Mouse (Mus musculus): ENCODE data around the gene Med27.

Med27 gene

DNA sequence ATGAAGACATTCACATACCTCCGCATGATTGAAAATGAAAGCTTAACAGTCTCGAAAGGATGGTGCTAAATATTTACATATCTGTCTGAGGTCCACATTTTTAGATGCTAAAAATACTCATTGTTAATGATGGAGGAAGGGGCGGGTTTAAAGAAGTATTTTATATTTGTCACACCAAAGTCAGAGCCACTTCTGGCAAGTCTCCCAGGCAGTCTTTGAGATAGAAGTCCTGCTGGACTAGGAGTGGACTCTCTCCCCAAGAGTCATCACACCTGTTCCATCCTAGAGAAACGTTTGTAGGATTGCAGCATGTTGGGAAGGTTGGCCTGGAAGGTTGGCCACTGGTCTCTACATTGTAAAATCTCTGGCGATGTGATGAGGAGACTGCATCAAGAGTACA lies 90.5 kb downstream of the Med27 start:
- DNase-seq (ENCODE audit: low read depth), result no peak

DNA sequence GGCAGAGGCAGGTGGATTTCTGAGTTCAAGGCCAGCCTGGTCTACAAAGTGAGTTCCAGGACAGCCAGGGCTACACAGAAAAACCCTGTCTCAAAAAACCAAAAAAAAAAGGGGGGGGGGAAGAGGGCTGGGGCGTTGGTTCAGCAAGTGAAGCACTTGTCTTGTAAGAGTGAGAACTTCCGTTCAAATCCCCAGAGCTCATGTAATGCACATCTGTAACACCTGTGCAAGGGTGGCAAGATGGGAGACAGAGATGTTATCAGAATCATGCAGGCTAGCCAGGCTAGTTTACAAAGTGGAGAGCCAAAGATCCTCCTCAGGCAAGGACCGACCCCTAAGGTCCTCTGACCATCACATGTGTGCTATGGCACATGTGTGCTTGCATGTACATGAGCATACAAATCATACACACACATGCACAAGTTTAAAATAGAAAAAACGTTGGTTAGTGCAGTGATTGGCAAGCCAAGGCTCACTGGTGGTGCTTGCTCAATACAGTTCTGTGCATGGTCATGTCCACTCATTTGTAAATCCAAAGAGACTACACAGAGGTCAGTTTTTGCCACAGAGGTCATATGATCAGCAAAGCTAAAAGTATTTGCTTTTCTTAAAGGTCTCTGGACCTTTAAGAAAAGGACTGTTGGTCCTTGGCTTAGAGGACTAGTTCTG lies 91.4 kb downstream of the Med27 start:
- DNase-seq (ENCODE audit: low read depth), result no peak

DNA sequence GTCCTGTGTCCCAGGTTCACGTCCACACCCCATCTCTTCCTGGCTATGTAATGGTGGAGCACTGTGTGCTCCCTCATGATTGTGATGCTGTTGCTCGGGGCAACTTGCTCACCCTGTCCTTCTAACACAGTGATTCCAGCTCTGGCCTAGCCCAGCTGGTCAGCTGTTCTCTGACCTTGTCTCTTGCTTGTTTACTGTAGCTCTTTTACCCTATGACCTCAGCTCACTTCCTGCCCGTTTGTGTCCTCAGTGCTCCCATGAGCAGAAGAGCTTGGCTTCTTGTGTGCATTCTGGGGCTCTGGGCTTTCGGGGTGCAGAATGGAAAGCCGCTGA lies 91.9 kb downstream of the Med27 start:
- no peak for DNase-seq (ENCODE audit: low read depth)

- no peak for DNase-seq (ENCODE audit: low read depth)
Measured at GRCm38 (mm10) chr2:29438986-29439385, 92.4 kb downstream of the Med27 start.

- DNase-seq (ENCODE audit: low read depth), result no peak
Measured at GRCm38 (mm10) chr2:29439396-29439795, 92.8 kb downstream of the Med27 start.

- no peak for DNase-seq (ENCODE audit: low read depth)
Measured at GRCm38 (mm10) chr2:29439857-29440502, 93.4 kb downstream of the Med27 start.

DNA sequence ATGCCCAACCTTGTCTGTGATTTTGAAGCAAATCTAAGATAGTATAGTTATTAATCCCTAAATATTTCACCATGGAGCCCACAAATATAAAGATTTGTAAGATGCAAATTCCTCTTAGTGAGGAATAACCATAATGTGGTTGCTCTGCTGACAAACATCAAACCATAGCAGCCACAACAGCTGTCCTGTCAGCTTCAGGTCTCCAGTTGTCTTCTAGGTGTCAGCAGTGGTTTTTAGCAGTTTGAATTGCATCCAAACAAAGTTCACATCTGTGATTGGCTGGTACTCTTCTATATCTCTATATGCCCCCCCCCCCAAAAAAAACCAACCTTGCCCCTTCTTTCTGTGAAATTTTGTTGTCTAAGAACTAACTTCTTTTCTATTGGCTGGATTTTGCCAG lies 95.7 kb downstream of the Med27 start:
- no peak for DNase-seq (ENCODE audit: low read depth)

DNA sequence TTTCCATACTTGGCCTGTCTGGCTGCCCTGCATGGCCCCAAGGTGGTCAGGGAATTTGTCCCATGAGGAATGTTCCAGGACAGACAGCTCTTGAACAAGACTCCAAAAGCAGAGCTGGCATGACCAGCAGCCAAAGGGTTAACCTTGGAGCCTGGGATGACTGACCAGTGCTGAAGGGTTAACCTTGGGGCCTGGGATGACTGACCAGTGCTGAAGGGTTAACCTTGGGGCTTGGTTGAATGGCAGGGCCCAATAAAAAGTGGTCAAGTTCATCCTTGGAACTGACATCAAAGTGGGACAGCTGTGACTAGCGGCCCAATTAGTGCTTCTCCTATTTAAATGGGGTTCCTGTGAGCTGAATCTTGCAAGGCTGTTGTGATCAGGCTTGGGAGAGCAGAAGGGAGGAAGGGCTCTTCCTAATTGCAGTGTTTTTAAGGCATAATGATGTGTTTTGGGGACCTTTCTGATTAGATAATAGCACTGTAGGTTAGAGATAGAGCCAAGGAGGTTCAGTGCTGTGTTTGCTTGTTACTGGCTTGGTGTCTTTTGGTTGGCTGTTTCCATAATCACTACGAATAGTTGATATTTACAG lies 97.1 kb downstream of the Med27 start:
- no peak for DNase-seq (ENCODE audit: low read depth)

- DNase-seq (ENCODE audit: low read depth), result no peak
Measured at GRCm38 (mm10) chr2:29448476-29449002, 101.9 kb downstream of the Med27 start.

- no peak for DNase-seq (ENCODE audit: low read depth)
Measured at GRCm38 (mm10) chr2:29451368-29451999, 104.9 kb downstream of the Med27 start.

DNA sequence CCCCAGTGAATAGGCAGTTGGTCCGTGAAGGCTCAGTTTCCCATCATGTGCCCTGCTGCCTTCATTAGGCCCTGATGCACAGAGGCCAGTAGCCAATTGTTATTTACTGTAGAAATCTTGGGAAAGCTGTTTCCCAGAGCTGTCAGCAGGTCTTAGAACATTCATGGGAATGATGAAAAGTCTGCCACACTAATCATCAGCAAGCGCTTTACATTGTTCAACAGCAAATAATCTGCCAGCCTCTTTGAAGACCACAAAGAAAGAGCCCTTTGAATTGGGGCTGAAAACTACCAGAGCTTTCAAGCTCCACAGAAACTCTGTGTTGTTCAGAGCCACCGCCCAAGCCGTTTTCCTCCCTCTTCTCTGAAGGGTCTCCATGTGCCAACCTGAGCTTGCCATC lies 106.8 kb downstream of the Med27 start:
- peak; percentile 66 for DNase-seq (ENCODE audit: low read depth)

DNA sequence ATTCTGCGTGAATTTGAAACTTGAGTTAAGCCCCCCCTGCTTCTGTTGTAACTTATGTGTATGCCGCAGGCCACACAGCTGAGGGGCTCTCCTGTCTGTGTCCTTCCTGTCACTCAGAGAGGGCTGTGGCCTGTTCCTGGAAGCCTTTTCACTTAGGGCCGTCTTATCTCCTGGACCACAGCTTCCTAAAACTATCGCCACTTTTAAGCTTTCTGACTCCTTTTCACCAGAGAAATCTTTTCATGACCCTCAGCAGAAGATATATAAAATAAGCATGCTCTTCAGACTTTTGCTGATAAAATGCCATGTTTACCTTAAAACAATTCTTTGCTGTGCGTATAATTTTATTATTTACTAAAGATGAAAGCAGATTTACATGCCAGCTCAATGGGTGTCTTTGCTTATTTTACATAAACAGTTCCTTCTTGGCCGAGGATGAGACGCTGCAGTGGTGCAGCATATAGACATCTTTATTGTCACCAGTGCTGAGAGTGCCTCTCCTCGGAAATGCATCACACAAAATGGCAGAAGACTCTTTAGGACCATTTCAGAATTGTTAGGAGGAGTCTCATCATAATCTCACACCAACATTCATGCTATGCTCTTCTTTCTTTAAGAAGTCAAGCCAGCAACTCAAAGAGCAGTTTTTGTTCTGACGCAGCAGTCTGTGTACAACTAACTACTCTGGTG lies 110.2 kb downstream of the Med27 start:
- no peak for DNase-seq (ENCODE audit: low read depth)

GRCm38 (mm10) chr2:29457677-29458076 lies 111.1 kb downstream of the Med27 start:
- no peak for DNase-seq (ENCODE audit: low read depth)

DNA sequence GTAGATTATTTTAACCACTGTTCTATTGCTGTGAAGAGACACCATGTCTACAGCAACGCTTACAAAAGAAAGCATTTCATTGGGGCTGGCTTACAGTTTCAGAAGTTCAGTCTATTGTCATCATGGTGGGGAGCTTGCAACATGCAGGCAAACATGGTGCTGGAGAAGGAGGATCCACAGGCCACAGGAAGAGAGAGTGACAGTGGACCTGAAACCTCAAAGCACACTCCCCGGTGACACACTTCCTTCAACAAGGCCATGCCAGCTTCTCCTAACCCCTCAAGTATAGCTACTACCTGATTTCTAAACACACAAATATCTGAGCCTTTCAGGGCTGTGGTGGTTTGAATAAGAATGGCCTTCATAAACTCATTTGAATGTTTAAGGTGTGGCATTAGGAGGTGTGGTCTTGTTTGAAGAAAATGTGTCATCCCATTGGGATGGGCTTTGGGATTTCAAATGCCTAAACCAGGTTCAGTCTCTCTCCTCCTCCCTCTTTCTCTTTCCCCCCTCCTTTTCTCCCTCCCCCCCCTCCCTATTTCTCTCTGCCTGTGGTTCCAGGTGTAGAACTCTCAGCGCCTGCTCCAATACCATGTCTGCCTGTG lies 111.8 kb downstream of the Med27 start:
- DNase-seq (ENCODE audit: low read depth), result no peak

DNA sequence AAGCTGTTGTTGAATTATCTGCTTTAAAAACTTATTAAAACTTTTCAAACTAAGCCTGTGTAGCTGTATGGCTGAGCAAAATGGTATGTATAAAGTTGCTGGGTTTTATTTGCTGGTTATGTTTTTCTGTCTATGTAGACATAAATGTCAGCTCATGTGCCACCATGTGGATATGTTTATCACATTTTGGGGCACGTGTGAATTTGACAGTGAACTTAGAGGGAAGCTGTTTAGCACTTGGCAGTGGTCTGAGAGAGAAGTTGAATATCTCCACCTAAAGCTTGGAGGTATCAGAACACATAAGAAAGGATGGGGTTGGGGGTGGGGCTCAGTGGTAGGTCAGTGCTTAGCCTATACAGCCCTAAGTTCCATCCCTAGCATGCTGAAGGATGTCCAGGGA lies 113.0 kb downstream of the Med27 start:
- no peak for DNase-seq (ENCODE audit: low read depth)

- DNase-seq (ENCODE audit: low read depth), result no peak
Measured at GRCm38 (mm10) chr2:29461841-29462240, 115.2 kb downstream of the Med27 start.

- no peak for DNase-seq (ENCODE audit: low read depth)
Measured at GRCm38 (mm10) chr2:29463039-29463585, 116.5 kb downstream of the Med27 start.

GRCm38 (mm10) chr2:29464851-29465648 lies 118.4 kb downstream of the Med27 start:
- DNase-seq (ENCODE audit: low read depth), result no peak

DNA sequence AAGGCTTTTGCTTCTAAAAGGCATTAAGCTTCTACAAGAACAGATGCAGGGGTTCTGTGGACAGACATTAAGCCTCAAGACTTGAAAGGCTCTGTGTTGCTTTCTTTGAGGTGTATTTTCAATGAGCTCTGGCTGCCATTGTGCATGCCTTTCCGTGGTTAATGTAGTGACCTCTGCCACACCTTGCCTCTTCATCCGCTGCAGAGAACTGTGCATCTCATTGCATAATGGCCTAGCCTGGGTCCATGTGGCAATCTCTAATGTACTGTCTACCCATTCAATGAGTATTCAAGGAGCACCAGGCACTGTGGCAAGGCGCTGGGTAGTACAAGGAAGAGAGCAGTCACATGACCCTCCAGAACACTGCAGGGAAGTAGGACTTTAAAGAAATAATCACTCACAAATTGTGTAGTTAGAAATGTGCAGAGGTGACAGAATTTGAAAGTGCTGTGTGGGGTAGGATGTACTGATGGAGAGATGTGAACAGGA lies 119.1 kb downstream of the Med27 start:
- DNase-seq (ENCODE audit: low read depth), result no peak

GRCm38 (mm10) chr2:29466396-29466795 lies 119.8 kb downstream of the Med27 start:
- no peak for DNase-seq (ENCODE audit: low read depth)

DNA sequence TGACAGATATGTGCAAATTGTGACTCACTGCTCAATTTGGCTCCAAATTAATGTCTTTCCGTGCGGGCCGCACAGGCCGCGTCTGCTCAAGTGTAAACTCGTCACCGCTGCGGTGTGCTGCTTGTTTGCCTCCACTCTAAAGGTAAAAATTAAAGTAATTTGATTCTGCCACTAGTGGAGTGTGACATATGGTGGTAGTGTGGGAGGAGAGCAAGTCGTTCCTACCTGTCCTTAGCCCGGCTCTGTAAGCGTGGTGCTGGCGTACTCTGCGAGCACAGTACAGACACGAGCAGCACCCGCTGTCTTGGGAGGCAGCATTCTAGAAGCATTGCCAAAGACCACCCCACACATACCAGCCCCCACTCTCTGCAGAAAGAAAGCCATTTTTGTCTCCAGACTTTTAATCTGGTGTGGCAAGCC lies 121.9 kb downstream of the Med27 start:
- no peak for DNase-seq (ENCODE audit: low read depth)
